Mouse (Mus musculus) ES-E14 (cell line): ENCODE measurements around the gene Gzme. TPM values are rescaled to one million over a fixed set of nuclear protein-coding genes. Genes with fewer than 3 reads are reported as not detected.
A peak's percentile ranks its signal among the peaks of the same experiment; 100 is the strongest.
"Not testable (repeated sequence)": the region's sequence is repeated elsewhere in the genome, so short reads cannot be mapped to it uniquely, and the experiment has no call there.

ENCODE experiments used
- DNase-seq: peaks from one replicate; pipeline ENCODE4 v3.0.0-alpha.2; 2013; ENCODE audit warnings: low read depth, low spot score
- H3K27ac ChIP-seq: 2 replicates; pipeline ENCODE4 v1.5.1; 2012; ENCODE audit warnings: low read depth, mild to moderate bottlenecking, low read length, moderate library complexity, mixed read lengths; ENCODE audit not compliant: poor library complexity, insufficient read depth, severe bottlenecking
- H3K36me3 ChIP-seq: 2 replicates; pipeline ENCODE4 v1.6.1; 2012; ENCODE audit warnings: mild to moderate bottlenecking, low read length, moderate library complexity, mixed read lengths; ENCODE audit not compliant: control insufficient read depth, poor library complexity, insufficient read depth, severe bottlenecking
- H3K4me1 ChIP-seq, 2 experiments: fragments of 150-350 bp in 1 of 2; sonication (generic) in 1 of 2; 2 replicates each; pipeline ENCODE4 v1.6.1; 2012; ENCODE audit warnings: low read length in 2 of 2, mild to moderate bottlenecking in 1 of 2, mixed read lengths in 1 of 2; ENCODE audit not compliant: control insufficient read depth in 2 of 2, insufficient read depth in 2 of 2, poor library complexity in 1 of 2
- H3K4me3 ChIP-seq, 2 experiments: fragments of 150-350 bp in 1 of 2; sonication (generic) in 1 of 2; 2 replicates each; pipeline ENCODE4 v1.5.1; 2012; ENCODE audit warnings: low read length in 2 of 2, low read depth in 1 of 2, mild to moderate bottlenecking in 1 of 2, mixed read lengths in 1 of 2; ENCODE audit not compliant: insufficient read depth in 1 of 2, poor library complexity in 1 of 2, severe bottlenecking in 1 of 2
- H3K9ac ChIP-seq: 2 replicates; pipeline ENCODE4 v1.6.1; 2012; ENCODE audit warnings: low read depth, mild to moderate bottlenecking, low read length, mixed read lengths; ENCODE audit not compliant: poor library complexity, insufficient read depth, severe bottlenecking
- H3K9me3 ChIP-seq: fragments of 150-350 bp; sonication (generic); 2 replicates; pipeline ENCODE4 v1.6.1; 2012; ENCODE audit warnings: low read depth, mild to moderate bottlenecking, low read length; ENCODE audit not compliant: control insufficient read depth, insufficient read depth
- CHD2 ChIP-seq: IDR thresholded peaks from 2 replicates; pipeline ENCODE4 v1.6.1; 2014; ENCODE audit warnings: mild to moderate bottlenecking, low read depth, low read length, inconsistent platforms
- HCFC1 ChIP-seq: IDR thresholded peaks from 2 replicates; pipeline ENCODE4 v1.6.1; 2012; ENCODE audit warnings: low read length, inconsistent platforms, borderline replicate concordance; ENCODE audit not compliant: insufficient read depth
- MAFK ChIP-seq: IDR thresholded peaks from 2 replicates; pipeline ENCODE4 v1.6.1; 2014; ENCODE audit warnings: mild to moderate bottlenecking, low read depth, low read length, inconsistent platforms; ENCODE audit not compliant: insufficient read depth
- ZC3H11A ChIP-seq: IDR thresholded peaks from 2 replicates; pipeline ENCODE4 v1.6.1; 2012; ENCODE audit warnings: low read depth, mild to moderate bottlenecking, inconsistent platforms, low read length, borderline replicate concordance
- ZNF384 ChIP-seq: IDR thresholded peaks from 2 replicates; pipeline ENCODE4 v1.6.1; 2012; ENCODE audit warnings: low read depth, low read length, inconsistent platforms
- in situ Hi-C, 2 experiments: fragments of 600-800 bp; cut with MboI; formaldehyde crosslinking; loops; one replicate each; pipeline ENCODE4 v1.15.1; 2025; ENCODE audit warnings: low sequenced_read_pairs in 2 of 2, inconsistent platforms in 1 of 2; ENCODE audit not compliant: unreplicated experiment in 2 of 2
- total RNA-seq: library from RNA; depleted of rRNA; stranded (reverse); fragments of 300-350 nt; gene quantifications from 2 replicates; pipeline ENCODE4 v1.2.3, GENCODE M21; 2012; rRNA removed

Gzme gene
- total RNA-seq: 0.98 and 1.2 TPM in 2 replicates

- H3K4me3 ChIP-seq: no peak within 1 kb of the TSS
- no peaks in the 10 kb centered on the region for H3K4me1 ChIP-seq
- DNase-seq: no peak
- H3K36me3 ChIP-seq: no peaks in the 10 kb centered on the region
- no peak within 1 kb of the TSS for H3K9ac ChIP-seq
- in situ Hi-C loops: no loop called here
- TF ChIP-seq MAFK (no peak), HCFC1 (no peak), ZC3H11A (no peak), ZNF384 (no peak), CHD2 (no peak)
- H3K27ac ChIP-seq: no peak within 1 kb of the TSS
- H3K9me3 ChIP-seq: no peaks in the 10 kb centered on the region
These were observed at the start of gene Gzme for GRCm38 (mm10) chr14:56120525-56120924. Gzme (minus strand) TSS chr14:56120625.

DNA sequence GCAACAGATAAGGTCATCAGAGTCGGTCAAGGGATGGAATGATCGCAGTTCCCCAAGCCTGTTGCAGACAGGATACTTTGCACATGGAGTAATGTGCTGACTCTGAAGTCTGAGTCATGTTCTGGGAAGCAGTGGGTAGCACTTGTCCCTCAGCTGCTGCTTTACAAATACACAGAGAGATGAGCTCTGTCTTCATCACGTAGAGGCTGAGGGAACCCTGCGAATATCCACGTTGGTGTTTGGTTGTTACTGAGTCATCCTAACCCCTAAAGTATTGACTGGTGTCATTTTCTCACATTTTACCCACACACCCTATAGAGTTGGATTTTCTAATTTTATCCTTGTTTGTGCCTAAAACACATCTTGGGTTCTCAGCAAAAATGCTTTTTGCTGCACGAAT, 47.6 kb upstream of the Gzme start:
- no peak for TF ChIP-seq ZC3H11A
- DNase-seq: no peak
- in situ Hi-C loops: no loop called here
- Histone ChIP-seq H3K9ac (no peak overlapping the region), H3K36me3 (no peaks in the 10 kb centered on the region), H3K4me1 (0 out of 4 replicates have a peak, but pooled peaks cover 0 to 3% of the 10 kb centered on the region in 2 experiments), H3K27ac (no peak overlapping the region), H3K4me3 (no peak overlapping the region), H3K9me3 (no peaks in the 10 kb centered on the region)

DNA sequence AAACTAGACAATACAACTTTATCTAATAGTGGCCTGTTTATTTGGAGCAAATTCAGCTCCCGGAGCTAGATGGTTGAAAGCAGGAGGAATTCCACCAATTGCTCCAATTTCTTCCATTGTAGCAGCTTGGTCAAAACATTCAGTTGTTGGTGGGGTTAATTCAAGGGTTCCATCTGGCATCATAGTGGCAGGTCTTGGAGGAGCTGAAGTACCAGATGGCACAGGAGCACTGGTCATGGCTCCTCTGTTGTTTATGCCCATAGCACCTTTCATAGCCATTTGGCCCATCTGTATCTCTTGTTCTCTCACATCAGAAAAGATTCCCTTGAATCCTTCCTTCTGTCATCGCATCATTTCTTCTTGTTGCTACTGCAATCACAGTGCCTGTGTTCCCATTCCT, 41.7 kb upstream of the Gzme start:
- H3K27ac ChIP-seq: no peak overlapping the region
- no peak for TF ChIP-seq ZC3H11A
- no peak for TF ChIP-seq CHD2
- no peak for TF ChIP-seq MAFK
- no peak for TF ChIP-seq HCFC1
- TF ChIP-seq ZNF384: no peak
- in situ Hi-C loops: no loop called here
- H3K4me3 ChIP-seq: no peak overlapping the region
- H3K36me3 ChIP-seq: no peaks in the 10 kb centered on the region
- 0 out of 4 replicates have a peak, but pooled peaks cover 0 to 3% of the 10 kb centered on the region in 2 experiments for H3K4me1 ChIP-seq
- no peaks in the 10 kb centered on the region for H3K9me3 ChIP-seq
- H3K9ac ChIP-seq: no peak overlapping the region
- DNase-seq: no peak

DNA sequence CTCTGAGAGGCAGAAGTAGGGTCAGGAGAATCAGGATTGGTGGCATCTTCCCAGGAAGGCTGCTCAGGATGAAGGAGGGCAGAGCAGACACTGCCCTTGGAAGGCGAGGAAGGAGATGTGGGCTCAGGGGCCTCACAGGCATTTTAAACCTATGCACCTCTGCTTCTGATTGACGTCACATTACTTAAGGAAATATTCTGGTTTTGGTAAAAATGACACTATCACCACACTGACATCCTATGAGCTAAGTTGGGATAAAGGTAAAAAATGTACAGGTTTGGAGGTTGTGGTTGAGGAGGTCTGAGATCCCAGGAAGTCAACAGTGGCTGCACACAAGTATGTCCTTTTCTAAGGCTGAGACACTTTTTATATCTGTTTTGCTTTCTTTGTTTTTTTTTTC, 39.1 kb upstream of the Gzme start, which contains the start of gene Gzmg:
Gene Gzmg (minus strand): TSS at position 101 of the 400 bp plus-strand sequence.
- H3K9ac ChIP-seq, H3K27ac ChIP-seq, H3K36me3 ChIP-seq, DNase-seq, H3K9me3 ChIP-seq, H3K4me1 ChIP-seq, in situ Hi-C loops, H3K4me3 ChIP-seq: not testable (repeated sequence)

- Histone ChIP-seq H3K27ac (no peak overlapping the region), H3K4me3 (no peak overlapping the region), H3K4me1 (no peaks in the 10 kb centered on the region), H3K36me3 (no peaks in the 10 kb centered on the region), H3K9me3 (no peaks in the 10 kb centered on the region), H3K9ac (no peak overlapping the region)
- TF ChIP-seq ZC3H11A (no peak), MAFK (no peak), CHD2 (no peak), ZNF384 (no peak)
- DNase-seq: peak; percentile 19
- in situ Hi-C loops: no loop called here
These were observed 34.9 kb upstream of the Gzme start for GRCm38 (mm10) chr14:56155340-56155739.

DNA sequence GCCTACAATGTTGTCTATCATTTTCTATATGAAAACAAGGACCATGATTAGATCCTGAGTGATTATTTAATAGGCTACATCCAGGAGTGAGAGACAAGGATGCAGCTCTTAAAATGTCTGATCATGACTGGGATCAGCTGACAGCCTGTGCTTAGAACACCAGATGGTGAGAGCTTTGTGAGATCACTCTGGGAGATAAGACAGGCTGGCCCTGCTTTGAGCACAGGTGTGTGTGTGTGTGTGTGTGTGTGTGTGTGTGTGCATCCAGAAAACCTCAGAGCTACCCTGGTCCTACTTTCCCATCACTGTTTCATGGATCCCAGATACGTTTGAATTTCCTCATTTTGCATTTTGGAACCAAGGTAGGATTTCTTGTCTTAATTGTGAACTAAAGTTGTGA, 13.2 kb upstream of the Gzme start:
- H3K36me3 ChIP-seq, in situ Hi-C loops: not testable (repeated sequence)

GRCm38 (mm10) chr14:56132508-56132907, 12.1 kb upstream of the Gzme start, which contains the start of gene Gzmd:
Gzmd (minus strand) TSS chr14:56132608.
- H3K27ac ChIP-seq, H3K4me1 ChIP-seq, H3K9ac ChIP-seq, in situ Hi-C loops, DNase-seq, H3K4me3 ChIP-seq, H3K36me3 ChIP-seq, H3K9me3 ChIP-seq: not testable (repeated sequence)

More for the DNA sequence above, 13.2 kb upstream of the Gzme start:
- H3K4me3 ChIP-seq, DNase-seq, H3K27ac ChIP-seq, H3K9ac ChIP-seq, H3K4me1 ChIP-seq, H3K9me3 ChIP-seq: not testable (repeated sequence)
